Mouse (Mus musculus) 3134 (cell line): Measurements from ENCODE around the gene Gramd1c.
A peak's percentile ranks its signal among the peaks of the same experiment; 100 is the strongest.

ENCODE experiments used
- DNase-seq: peaks from one replicate; pipeline ENCODE4 v3.0.0-alpha.2; 2011; ENCODE audit warnings: low spot score; ENCODE audit not compliant: insufficient read length; ENCODE audit errors: extremely low read depth

Gramd1c gene

GRCm38 (mm10) chr16:44063025-44063894, at the start of gene Gramd1c:
TSS of gene Gramd1c (minus strand) at chr16:44063345.
- DNase-seq = peak; percentile 54

- DNase-seq = no peak
Observed at GRCm38 (mm10) chr16:44109002-44109401, 45.9 kb upstream of the Gramd1c start.

DNA sequence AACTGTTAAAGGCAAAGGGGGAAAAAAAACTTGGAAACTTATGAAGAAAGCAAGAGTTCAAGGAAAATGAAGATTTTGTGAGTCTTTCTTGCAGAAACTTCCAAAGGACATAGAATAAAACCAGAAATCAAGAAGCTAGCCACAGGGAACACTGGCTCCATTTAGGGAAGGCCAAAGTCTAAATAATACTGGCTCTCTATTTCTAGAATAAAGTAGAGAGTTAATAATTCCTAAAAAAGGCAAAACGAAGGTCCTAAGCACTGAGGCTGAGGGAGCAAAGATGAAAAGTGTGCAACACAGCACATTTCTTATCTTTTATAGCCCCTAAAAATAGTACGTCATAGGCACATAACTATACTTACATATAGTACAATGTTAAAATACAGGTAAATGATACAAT, 42.1 kb upstream of the Gramd1c start:
- no peak for DNase-seq

- DNase-seq = no peak
Observed at GRCm38 (mm10) chr16:44103806-44104766, 40.9 kb upstream of the Gramd1c start.

- no peak for DNase-seq
Observed at GRCm38 (mm10) chr16:44102925-44103324, 39.8 kb upstream of the Gramd1c start.

- no peak for DNase-seq
Observed at GRCm38 (mm10) chr16:44101181-44101710, 38.1 kb upstream of the Gramd1c start.

DNA sequence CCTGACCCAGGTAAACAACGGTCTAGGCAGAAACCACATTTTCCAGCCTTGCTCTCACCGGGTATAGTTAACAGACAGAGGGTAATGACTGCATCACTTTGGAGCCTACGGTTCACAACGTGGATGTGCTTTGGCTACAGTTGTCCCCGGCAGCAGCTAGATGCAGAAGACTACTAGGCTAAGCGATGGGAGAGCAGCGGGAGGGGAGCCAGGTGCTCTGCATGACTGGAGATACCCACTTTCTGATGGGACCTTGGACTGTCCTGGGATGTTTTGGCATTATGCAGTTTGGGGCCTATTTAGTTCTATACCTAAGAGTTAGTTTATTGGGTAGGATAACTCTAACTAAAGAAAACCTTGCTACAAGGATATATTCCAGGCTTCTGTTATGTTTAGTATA, 36.2 kb upstream of the Gramd1c start:
- no peak for DNase-seq

DNA sequence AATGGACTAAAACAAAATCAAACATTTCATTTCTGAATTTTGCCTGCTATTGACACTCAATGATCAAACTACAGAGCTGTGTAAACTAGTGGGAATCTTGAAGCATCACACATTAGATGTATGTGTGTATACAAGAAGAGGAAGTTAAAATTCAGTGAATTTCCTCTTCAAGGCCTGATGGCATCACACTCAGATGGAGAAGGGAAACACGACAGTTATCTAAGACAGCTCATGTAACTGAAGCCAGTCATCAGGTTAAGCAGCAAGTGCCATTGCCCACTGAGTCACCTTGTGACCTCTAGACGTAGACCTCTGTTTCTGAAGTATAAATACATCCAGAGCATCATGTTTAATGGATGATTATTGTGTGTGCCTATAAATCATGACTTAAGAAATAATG, 24.5 kb upstream of the Gramd1c start:
- no peak for DNase-seq

DNA sequence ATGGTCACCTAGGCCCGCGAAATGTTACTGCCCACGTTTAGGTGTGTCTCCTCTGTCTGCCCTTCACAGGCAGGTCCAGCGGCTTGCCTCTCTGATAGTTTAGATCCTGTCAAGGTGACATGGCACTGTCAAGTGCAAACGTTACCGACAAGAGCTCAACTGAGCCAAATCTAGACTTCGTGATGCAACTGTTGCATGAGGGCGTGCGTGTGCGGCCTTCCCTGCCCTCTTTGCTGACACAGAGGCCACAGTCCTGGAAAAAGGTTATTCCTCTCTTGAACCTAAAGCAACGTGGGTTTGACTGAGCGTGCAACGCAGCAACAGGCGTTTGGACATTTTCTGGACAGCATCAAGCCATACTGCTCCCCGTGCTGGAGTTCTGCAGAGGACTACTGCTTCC, 1.8 kb downstream of the Gramd1c start:
- DNase-seq = no peak

DNA sequence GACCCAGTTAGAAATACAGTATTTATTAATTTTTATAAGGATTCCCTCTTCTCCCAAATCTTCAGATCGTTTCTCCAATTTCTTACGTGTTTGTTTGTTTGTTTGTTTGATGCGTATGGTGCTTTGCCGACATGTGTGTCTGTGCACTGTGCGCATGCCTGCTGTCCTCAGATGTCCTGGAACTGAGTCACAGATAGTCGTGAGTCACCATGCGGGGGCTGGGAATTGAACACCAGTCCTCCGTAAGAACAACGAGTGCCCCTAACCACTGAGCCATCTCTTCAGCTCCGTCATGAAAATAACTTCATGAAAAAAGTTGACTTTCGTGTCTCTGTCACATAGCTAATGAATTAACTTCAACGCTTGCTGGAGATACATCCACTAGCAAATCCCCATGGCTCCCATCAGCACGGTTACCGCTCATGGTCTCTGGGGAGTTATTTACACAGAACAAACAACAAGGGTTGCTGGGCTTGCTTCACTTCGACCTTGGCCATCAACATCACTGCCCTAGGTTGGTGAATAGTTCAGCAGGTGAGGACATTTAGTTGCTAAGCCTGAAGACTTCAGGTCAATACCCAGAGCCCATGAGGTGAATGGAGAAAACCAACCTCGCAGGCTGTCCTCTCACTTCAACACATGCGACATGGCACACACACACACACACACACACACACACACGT, 2.4 kb downstream of the Gramd1c start:
- no peak for DNase-seq

DNA sequence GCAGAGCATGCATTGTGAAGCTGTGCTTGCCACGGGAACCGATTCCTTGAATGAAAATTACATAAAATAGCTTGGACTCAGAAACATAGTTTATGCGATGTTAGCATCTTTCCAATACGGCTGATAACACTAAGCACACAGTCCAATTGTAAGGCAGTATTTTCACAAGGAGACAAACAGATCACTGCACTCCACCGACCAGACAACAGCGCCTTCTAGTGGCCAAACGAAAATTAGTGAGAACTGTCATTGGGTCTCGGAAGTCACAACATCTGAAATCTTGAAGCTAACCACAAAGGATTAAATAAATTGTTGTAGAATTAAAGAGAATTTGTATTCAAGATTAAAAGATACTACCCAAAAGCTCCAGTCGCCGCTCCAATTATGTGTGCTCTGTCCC, 4.4 kb downstream of the Gramd1c start:
- no peak for DNase-seq

DNA sequence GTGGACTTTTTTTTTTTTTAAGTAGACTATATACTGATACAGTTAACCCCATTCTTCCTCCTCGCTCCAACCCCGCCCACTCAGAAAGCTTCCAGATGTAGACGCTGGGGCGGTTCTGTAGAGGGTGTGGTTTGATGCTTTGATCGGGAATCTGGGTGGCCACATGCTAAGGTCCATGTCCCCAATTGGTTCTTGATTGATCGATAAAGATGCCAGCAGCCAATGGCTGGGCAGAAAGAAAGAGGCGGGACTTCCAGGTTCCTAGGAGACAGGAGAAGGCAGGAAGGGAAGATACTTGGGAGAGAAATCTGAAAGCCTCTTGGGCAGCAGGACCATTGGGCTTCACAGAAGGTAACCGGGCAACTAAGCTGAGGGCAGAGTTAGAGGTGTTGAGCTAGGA, 7.4 kb downstream of the Gramd1c start:
- no peak for DNase-seq

DNA sequence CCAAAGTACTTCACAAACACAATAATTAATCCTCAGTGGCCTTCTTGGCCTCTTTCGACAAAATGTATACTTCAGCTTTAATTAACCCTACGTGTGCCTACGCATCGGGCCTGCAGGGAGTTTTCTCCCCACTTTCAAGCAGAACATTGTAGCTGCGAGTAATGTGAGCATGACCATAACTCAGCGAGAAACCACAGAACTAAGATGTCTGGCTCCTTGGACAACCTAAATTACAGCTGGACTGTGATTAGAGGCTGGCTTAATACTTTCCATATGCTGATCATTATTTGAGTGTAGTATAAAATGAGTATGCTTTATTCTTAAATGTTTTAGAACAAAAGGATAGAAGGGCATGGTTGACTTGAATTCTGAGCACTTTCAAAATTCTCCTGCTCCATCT, 9.9 kb downstream of the Gramd1c start:
- DNase-seq = no peak

DNA sequence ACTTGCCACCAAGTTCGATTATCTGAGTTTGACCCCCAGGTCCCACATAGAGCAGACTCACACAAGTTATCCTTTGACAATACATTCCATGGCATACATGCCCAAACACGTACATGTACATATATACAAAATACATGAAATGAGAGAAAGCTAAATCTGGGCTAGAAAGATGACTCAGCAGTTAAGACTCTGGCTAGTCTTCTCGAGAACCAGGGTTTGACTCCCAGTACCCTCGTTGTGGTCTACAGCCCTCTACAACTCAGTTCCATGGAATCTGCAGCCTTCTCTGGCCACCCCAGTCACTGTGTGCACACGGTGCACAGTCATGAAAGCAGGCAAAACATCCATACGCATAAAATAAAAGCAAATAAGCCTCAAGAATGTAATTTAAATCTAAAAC, 10.8 kb downstream of the Gramd1c start:
- peak; percentile 12 for DNase-seq

- DNase-seq = no peak
Observed at GRCm38 (mm10) chr16:44050139-44050538, 13.0 kb downstream of the Gramd1c start.

- DNase-seq = no peak
Observed at GRCm38 (mm10) chr16:44039112-44039511, 24.0 kb downstream of the Gramd1c start.

GRCm38 (mm10) chr16:44035221-44035620, 27.9 kb downstream of the Gramd1c start:
- no peak for DNase-seq

- DNase-seq = no peak
Observed at GRCm38 (mm10) chr16:44033365-44033764, 29.8 kb downstream of the Gramd1c start.

DNA sequence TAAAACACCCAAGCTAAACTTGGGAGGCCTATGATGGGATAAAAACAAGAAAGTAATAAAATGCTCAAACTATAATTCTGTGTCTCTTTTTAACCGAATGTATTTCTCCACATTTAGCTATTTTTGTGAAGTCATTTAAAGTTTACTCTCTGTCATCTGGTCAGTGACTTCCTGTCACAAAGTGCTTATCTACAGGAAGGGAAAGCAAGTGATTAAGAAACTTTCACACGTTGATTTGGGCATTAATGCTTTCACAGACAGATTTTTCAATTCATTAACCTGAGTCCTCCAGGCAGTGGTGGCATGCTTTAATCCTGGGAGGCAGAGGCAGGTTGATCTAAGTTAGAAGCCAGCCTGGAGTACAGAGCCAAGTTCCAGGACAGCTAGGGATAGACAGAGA, 33.9 kb downstream of the Gramd1c start:
- no peak for DNase-seq

- no peak for DNase-seq
Observed at GRCm38 (mm10) chr16:44026822-44027221, 36.3 kb downstream of the Gramd1c start.

- no peak for DNase-seq
Observed at GRCm38 (mm10) chr16:44026210-44026609, 36.9 kb downstream of the Gramd1c start.
